Mouse (Mus musculus) lung, postnatal 0 days (tissue): ENCODE measurements around the gene Tnp1. TPM values are rescaled to one million over a fixed set of nuclear protein-coding genes. Genes with fewer than 3 reads are reported as not detected.
A peak's percentile ranks its signal among the peaks of the same experiment; 100 is the strongest.

ENCODE experiments used
- ATAC-seq: fragments of 200-750 bp; cut with Nextera tagmentation; 2 replicates; pipeline ENCODE4 v1.8.0; 2017; ENCODE audit warnings: moderate library complexity
- DNase-seq: peaks from one replicate; pipeline ENCODE4 v3.0.0-alpha.2; 2016; ENCODE audit warnings: low spot score
- H3K27ac ChIP-seq: fragments of 300-500 bp; sonication (generic); 2 replicates; pipeline ENCODE4 v1.5.1; 2014; ENCODE audit warnings: antibody characterized with exemption, mild to moderate bottlenecking, low read length, mixed read lengths
- H3K27me3 ChIP-seq: fragments of 300-500 bp; sonication (generic); replicated peaks from 2 replicates; pipeline ENCODE4 v1.6.1; 2014; ENCODE audit warnings: low read length, mixed read lengths; ENCODE audit not compliant: insufficient read depth
- H3K36me3 ChIP-seq: fragments of 300-500 bp; sonication (generic); 2 replicates; pipeline ENCODE4 v1.6.1; 2014; ENCODE audit warnings: low read length, mixed read lengths; ENCODE audit not compliant: insufficient read depth
- H3K4me1 ChIP-seq: fragments of 300-500 bp; sonication (generic); 2 replicates; pipeline ENCODE4 v1.6.1; 2014; ENCODE audit warnings: antibody characterized with exemption, low read depth, low read length, mixed read lengths; ENCODE audit not compliant: insufficient read depth
- H3K4me2 ChIP-seq: fragments of 300-500 bp; sonication (generic); replicated peaks from 2 replicates; pipeline ENCODE4 v1.6.1; 2014; ENCODE audit warnings: low read depth, mild to moderate bottlenecking, low read length, moderate library complexity, mixed read lengths
- H3K4me3 ChIP-seq: fragments of 300-500 bp; sonication (generic); 2 replicates; pipeline ENCODE4 v1.5.1; 2014; ENCODE audit warnings: low read depth, low read length
- H3K9ac ChIP-seq: fragments of 300-500 bp; sonication (generic); replicated peaks from 2 replicates; pipeline ENCODE4 v1.6.1; 2014; ENCODE audit warnings: low read depth, mild to moderate bottlenecking
- H3K9me3 ChIP-seq: fragments of 300-500 bp; sonication (generic); 2 replicates; pipeline ENCODE4 v1.6.1; 2016; ENCODE audit warnings: low read length, mixed read lengths
- CTCF ChIP-seq: IDR thresholded peaks from 2 replicates; pipeline ENCODE4 v1.5.1; 2016; ENCODE audit warnings: antibody characterized with exemption, mild to moderate bottlenecking
- EP300 ChIP-seq: IDR thresholded peaks from 2 replicates; pipeline ENCODE4 v1.6.1; 2016; ENCODE audit warnings: antibody characterized with exemption, mild to moderate bottlenecking, control low read depth
- WGBS: fragments of 180-500 bp; shearing (Covaris S2); extraction: QIAGEN DNeasy Blood & Tissue Kit; methylation state at CpG from one replicate; pipeline ENCODE4 v1.1.7; 2014; 5-methylcytosine and 5-hydroxymethylcytosine counted together
- polyA plus RNA-seq: library from polyadenylated mRNA; unstranded; fragments of >200 nt; fragmentation: Nextera tagmentation; extraction: Ambion mirVana; gene quantifications from 2 replicates; pipeline ENCODE4 v1.2.1, GENCODE M21; 2015

The Tnp1 gene
- polyA plus RNA-seq, 1 experiment from 2014 or later: not detected

GRCm38 (mm10) chr1:73027381-73027780, 11.7 kb upstream of the Tnp1 start:
- Histone ChIP-seq H3K9me3 (no peaks in the 10 kb centered on the region), H3K27me3 (no peaks in the 10 kb centered on the region), H3K4me1 (no peaks in the 10 kb centered on the region), H3K9ac (no peak overlapping the region), H3K27ac (peak overlapping the region; percentile 43; the same call in 1 of the 2 replicates), H3K4me2 (no peak overlapping the region), H3K4me3 (no peak overlapping the region), H3K36me3 (no peaks in the 10 kb centered on the region)
- ATAC-seq (peak; percentile 91), DNase-seq (peak; percentile 69)
- TF ChIP-seq CTCF: no peak
- TF ChIP-seq EP300: no peak; the same call in 1 of the 2 replicates
- WGBS: 60% methylated on average over 4 of the region's 4 CpGs

GRCm38 (mm10) chr1:73026786-73027299, 11.1 kb upstream of the Tnp1 start:
- Histone ChIP-seq H3K4me3 (no peak overlapping the region), H3K27me3 (no peaks in the 10 kb centered on the region), H3K36me3 (no peaks in the 10 kb centered on the region), H3K9me3 (no peaks in the 10 kb centered on the region), H3K4me1 (no peaks in the 10 kb centered on the region), H3K4me2 (no peak overlapping the region), H3K9ac (no peak overlapping the region), H3K27ac (peak overlapping the region; percentile 43; the same call in 1 of the 2 replicates)
- 57% methylated on average over 5 of the region's 5 CpGs for WGBS
- ATAC-seq (peak; percentile 70), DNase-seq (peak; percentile 9)
- TF ChIP-seq EP300 (no peak; the same call in 1 of the 2 replicates), CTCF (no peak)

- H3K9ac ChIP-seq: no peak overlapping the region
- H3K27me3 ChIP-seq: no peaks in the 10 kb centered on the region
- ATAC-seq (no peak), DNase-seq (no peak)
- no peak overlapping the region for H3K4me2 ChIP-seq
- no peaks in the 10 kb centered on the region for H3K9me3 ChIP-seq
- no peaks in the 10 kb centered on the region for H3K4me1 ChIP-seq
- no peaks in the 10 kb centered on the region for H3K36me3 ChIP-seq
- TF ChIP-seq CTCF: no peak
- H3K4me3 ChIP-seq: no peak overlapping the region
- no peak overlapping the region for H3K27ac ChIP-seq
- 87% methylated on average over 3 of the region's 3 CpGs for WGBS
Observed at GRCm38 (mm10) chr1:73026157-73026556, 10.4 kb upstream of the Tnp1 start.

- H3K9ac ChIP-seq: no peak overlapping the region
- ATAC-seq: no peak
- H3K36me3 ChIP-seq: no peaks in the 10 kb centered on the region
- H3K27ac ChIP-seq: no peak overlapping the region
- H3K27me3 ChIP-seq: no peaks in the 10 kb centered on the region
- H3K9me3 ChIP-seq: no peaks in the 10 kb centered on the region
- WGBS: 95% methylated on average over 1 of the region's 1 CpGs
- DNase-seq: no peak
- H3K4me2 ChIP-seq: no peak overlapping the region
- H3K4me3 ChIP-seq: no peak overlapping the region
- no peak for TF ChIP-seq CTCF
- no peak for TF ChIP-seq EP300
- no peaks in the 10 kb centered on the region for H3K4me1 ChIP-seq
Observed at GRCm38 (mm10) chr1:73006847-73007246, 8.9 kb downstream of the Tnp1 start.

- no peak overlapping the region for H3K4me3 ChIP-seq
- no peaks in the 10 kb centered on the region for H3K9me3 ChIP-seq
- TF ChIP-seq CTCF (no peak), EP300 (no peak)
- H3K4me1 ChIP-seq: no peaks in the 10 kb centered on the region
- DNase-seq (no peak), ATAC-seq (no peak)
- H3K4me2 ChIP-seq: no peak overlapping the region
- WGBS: 89% methylated on average over 2 of the region's 2 CpGs
- H3K27ac ChIP-seq: no peak overlapping the region
- no peak overlapping the region for H3K9ac ChIP-seq
- H3K36me3 ChIP-seq: no peaks in the 10 kb centered on the region
- no peaks in the 10 kb centered on the region for H3K27me3 ChIP-seq
Observed at GRCm38 (mm10) chr1:73004890-73005289, 10.8 kb downstream of the Tnp1 start.

- no peaks in the 10 kb centered on the region for H3K4me1 ChIP-seq
- no peaks in the 10 kb centered on the region for H3K27me3 ChIP-seq
- H3K4me2 ChIP-seq: no peak overlapping the region
- no peaks in the 10 kb centered on the region for H3K9me3 ChIP-seq
- TF ChIP-seq EP300: no peak
- no peak for TF ChIP-seq CTCF
- H3K36me3 ChIP-seq: no peaks in the 10 kb centered on the region
- no peak for DNase-seq
- whole genome bisulfite sequencing: 52% methylated on average over 5 of the region's 5 CpGs
- no peak overlapping the region for H3K9ac ChIP-seq
- H3K27ac ChIP-seq: no peak overlapping the region
- ATAC-seq: no peak
- H3K4me3 ChIP-seq: no peak overlapping the region
Observed at GRCm38 (mm10) chr1:73002637-73003036, 13.1 kb downstream of the Tnp1 start.

- H3K27me3 ChIP-seq: no peaks in the 10 kb centered on the region
- H3K4me2 ChIP-seq: no peak overlapping the region
- no peak for ATAC-seq
- no peak for TF ChIP-seq EP300
- no peak for TF ChIP-seq CTCF
- no peak overlapping the region for H3K9ac ChIP-seq
- no peaks in the 10 kb centered on the region for H3K4me1 ChIP-seq
- WGBS: 69% methylated on average over 5 of the region's 5 CpGs
- no peak for DNase-seq
- no peaks in the 10 kb centered on the region for H3K9me3 ChIP-seq
- H3K4me3 ChIP-seq: no peak overlapping the region
- H3K27ac ChIP-seq: no peak overlapping the region
- H3K36me3 ChIP-seq: no peaks in the 10 kb centered on the region
Observed at GRCm38 (mm10) chr1:73001961-73002360, 13.7 kb downstream of the Tnp1 start.
